Mouse (Mus musculus) lung, postnatal 10 days (tissue): ENCODE data around the gene Bcl6b.
A peak's percentile ranks its signal among the peaks of the same experiment; 100 is the strongest.

Experiments used
- DNase-seq: peaks from one replicate; pipeline ENCODE4 v3.0.0; 2021

The Bcl6b gene

DNA sequence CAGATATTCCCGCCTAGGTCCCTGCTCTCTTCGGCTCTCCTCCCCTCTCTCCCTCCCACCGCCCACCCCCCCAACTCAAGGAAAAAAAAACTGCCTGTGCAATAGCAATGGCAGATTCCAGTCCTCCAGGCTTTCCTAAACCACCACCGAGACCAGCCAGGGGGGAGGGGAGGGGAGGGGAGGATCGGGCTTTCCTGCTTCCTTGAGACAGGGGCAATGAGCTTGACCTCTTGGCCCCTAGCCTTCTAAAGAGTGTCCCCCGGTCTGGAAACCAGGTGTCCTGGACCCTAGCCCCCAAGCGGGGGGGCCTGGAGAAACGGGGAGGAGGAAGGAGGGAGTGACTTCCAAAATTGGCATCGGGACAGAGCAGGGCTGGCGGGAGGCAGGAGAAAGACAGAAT, 2.9 kb upstream of the Bcl6b start:
- DNase-seq: peak; percentile 73

DNA sequence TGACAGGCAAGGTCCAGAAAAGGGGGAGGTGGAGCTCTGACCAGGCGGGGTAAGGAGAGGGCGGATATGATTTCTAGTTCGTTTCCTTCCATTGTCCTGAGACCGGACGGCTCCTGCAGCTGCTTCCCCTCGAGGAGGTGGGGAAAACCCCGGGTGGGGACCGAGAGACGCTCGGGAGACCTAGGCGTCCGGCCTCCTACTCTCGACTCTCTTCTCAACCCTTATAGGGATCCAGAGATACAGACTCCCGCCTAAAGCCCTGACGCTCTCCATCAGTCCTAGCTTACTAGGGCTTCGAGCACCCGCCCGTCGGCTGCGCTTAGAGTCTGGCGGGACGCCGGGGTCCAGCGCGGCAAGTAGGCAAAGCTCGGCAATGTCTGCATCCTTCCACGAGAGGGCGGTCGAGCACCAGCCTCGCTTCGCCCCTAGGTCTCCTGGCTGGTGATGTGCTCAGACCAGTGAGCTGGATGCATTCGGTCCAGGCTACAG, 685 bp upstream of the Bcl6b start:
- peak; percentile 92 for DNase-seq

DNA sequence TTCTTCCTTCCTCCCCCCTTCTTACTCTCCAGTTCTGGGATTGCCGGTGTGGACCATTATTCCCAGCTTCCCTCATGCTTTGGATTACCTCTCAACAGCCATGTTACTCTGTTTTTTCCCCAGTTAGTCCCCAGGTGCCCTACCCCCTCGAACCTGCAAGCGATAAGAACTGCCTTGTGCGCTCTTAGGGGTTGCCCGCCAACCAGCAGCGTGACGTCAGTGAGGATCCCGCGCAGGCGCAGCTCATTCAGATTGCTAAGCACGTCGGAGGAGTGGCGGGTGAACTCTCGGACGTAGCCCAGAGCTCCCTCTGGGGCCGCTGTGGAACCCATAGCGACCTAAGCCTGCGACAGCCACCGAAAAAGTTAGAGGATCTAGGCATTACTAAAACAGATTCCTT, 770 bp downstream of the Bcl6b start:
- DNase-seq: peak; percentile 94

DNA sequence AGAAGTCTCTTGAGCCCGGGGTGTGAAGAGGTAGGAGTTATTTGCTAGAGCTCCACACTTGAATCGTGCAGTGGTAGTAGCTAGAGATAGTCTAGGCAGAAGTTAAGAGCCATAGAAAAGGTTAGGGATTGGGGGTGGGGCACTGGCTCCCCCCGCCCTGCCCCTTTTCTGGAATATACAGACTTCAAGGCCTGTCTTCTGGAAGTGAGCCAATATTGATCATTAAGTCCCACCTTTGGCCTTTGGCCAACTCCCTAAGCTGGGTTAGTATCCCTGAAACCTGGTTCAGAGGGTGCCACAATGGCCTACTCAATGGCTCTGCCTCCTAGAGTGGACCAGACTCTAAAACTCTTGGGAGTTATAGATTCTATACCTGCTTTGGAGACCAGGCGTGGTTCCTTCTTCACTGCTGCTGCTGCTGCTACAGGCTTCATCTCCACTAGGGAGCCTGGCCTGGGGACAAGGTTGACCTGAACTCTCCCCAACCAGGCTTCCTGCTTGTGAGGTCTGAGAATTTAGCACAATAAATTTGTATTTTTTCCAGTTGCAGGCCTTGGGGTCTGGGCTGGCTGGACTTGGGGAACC, 1.8 kb downstream of the Bcl6b start:
- no peak for DNase-seq

DNA sequence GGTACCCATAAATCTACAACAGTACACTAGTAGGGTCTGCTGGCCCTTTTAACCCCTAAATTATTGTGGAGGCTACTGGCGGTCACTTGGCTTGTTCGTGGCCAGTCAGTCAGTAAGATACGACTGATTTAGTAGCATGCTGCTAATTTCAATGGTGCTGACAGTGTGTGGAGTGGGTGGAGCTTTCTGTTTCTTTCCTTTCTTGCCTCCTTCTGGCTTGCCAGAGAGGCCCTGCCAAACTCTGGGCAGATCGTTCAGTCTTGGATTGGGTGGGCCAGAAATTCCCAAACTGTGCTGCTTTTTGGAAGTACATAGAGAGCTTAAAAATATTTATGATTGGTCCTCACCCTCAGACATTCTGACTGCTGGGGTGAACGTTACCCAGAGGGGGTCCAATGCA, 2.5 kb downstream of the Bcl6b start:
- no peak for DNase-seq

DNA sequence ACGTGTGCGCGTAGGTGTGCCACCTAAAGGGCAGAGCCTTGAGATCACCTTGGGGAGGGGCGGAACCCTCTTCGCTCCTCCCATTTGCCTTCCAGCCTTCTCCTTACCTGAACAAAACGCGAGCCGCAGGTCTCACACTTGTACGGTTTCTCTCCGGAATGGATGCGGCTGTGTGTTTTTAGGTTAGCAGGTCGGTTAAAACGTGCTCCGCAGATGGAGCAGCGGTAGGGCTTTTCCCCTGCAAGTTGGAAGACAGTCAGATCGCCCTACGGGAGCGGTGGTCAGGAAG, 3.1 kb downstream of the Bcl6b start:
- no peak for DNase-seq

DNA sequence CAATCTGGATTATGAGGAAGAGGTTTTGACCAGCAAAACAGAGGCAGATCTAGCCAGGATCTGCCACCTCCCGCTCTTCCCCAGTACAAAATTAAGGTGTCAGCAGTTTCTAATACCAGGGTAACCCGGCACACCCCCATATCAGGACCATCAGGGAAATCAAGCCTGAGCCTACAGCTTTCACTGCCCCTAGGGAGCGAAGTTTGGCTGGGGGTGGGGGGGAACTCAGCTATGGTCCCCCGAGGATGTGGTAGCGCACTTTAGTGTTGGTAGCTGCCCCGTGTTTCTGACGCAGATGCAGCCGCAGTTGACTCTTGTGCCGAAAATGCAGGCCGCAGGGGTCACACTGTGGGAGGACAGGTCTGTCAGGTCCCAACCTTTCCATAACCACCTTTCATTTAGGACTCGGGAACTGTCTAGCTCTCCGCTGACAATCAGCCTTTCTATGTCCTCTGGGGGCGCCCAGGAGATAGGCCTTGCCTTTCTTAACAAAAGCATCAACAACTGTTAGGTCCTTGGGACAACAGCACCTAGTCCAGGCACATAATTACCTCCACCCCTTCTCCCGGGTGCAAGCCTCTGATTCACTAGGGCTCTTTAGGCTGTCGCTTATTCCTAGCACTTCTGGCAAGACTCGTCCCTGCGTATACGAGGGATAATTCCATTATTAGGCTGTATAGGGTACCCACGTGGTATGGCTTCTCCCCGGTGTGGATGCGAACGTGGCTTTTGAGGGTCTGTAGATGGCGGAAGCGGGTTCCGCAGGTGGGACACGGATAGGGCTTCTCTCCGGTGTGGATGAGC, 3.6 kb downstream of the Bcl6b start:
- no peak for DNase-seq

DNA sequence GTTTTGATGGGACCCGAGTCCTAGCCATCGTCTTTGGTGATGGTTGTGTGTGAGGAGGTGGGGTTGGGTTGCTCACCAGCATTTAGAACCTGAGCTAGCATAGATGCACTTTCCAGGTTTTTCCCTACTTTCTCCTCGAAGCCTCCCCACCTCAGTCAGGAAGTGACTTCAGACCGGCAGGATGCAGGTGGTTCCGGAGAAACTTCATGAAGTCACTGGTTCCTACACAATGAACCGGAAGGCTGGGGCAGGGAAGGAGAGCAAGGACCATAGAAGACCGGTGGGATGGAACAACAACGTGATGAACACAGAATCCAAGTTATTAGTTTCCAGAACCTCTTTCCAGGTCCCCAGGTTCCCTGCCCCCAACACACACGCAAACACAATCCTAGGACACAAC, 5.9 kb downstream of the Bcl6b start:
- DNase-seq: peak; percentile 72

DNA sequence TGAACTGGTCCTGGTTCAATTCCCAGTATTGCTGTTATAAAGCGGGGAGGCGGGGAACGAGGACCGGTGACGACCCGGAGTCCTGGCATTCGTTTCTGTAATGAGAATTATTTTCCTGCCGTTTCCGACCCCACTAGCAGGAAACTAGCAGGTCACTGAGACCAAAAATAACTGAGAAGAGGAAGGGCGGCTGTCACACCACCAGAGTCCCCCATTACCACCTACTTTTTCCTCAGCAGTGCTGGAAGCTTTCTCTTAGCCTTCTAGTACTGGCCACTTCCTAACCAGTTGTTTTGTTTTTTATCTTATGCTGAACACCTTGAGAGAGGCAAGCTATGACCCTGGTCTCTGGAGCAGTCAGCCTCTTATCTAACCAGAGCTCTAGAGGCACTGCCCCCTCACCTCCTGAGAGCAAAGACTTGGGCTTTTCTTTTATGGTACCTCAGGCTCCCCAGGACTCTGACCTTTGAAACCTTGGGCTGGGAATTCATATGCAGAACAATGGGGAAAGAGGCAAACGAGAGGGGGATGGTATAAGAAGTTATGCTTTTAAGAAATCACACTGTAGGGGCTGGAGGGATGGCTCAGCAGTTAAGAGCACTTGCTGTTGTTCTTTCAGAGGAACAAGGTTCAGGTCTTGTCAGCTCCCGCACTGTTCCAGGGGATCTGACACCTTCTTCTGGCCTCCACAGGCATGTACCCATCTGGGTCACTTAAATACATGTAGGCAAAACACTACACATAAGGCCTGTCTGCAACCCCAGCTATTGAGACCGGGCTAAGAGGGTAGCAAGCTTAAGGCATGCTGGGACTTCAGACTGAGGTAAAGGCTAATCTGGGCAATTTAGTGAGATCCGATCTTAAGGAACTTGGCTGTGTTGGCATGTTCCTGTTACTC, 7.7 kb downstream of the Bcl6b start:
- no peak for DNase-seq

DNA sequence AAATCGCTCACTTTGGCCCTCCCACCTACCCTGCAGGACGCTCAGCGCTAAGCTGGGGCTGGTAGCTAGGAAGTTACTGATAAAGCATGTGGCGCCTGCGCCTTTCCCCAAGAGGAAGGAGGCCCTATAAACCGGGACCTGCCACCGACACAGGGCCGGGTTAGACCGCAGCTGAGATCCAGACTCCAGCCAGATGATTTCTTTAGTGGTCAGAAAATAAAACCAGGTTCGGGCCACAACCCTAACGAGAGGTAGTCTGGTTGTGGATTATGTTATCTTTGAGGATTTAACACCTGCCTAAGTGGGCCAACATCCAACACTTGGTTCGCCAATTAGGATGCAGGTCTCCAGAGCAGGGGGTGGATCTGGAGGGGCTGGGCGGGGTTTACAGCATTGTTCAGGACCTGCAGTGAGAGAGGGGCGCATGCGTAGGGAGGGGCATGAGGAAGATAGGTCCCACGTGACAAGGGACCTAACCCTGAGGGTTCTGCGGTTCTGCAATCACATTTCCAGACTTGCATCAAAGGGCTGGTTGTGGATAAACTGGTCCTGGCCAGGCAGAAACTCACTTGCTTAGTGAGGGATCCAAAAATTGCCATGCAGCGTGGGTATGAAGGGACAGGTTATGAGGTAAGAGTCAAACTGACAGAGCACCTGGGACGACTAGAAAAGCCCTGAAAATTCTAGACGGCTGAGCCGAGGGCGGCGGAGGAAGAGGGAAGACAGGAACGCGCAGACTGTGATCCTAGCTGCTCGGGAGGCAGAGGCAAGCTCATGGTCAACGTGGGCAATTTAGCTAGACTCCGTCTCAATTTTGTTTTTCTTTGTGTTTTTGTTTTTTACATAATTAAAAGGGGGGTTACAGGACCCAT, 8.6 kb downstream of the Bcl6b start, which contains the start of gene Slc16a13:
Gene Slc16a13 (minus strand): TSS at position 334 of the 872 bp plus-strand sequence.
- DNase-seq: peak; percentile 97

DNA sequence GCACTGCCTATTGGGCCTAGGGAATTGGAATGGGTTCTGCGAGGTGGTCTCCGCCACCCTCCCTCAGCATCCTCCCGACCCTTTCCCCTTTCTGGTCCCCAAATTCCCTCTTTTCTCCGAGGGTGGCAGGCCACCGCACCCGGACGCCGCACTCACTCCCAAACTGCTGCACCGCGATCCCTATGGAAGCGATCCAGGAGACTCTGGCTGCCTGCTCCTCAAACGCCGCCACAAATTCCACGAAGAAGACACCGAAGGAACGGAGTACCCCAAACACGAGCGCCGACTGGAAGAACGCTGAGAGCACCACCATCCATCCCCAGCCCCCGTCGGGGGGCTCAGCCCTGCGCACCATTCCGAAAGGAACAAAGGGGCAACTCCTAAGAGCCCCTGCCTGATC, 9.3 kb downstream of the Bcl6b start:
- no peak for DNase-seq

DNA sequence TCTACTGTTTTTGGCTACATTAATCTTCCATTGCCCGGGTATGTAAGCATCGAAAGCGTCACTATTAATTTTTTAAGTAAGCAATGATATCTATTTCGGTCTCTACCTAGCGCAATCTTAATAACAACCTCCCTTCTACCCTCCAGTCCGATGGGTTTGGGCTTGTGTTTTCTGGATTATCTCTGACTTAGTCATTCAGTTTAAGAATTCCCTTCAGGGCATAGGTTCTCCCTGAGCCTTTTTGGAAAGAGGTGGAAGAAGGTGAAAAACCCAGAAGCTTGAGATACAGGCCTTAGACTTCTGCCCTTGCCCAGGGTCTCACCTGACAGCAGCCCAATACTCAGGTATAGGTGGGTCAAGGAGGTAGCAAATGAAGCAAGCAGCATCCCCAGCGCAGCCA, 9.7 kb downstream of the Bcl6b start:
- DNase-seq: no peak

DNA sequence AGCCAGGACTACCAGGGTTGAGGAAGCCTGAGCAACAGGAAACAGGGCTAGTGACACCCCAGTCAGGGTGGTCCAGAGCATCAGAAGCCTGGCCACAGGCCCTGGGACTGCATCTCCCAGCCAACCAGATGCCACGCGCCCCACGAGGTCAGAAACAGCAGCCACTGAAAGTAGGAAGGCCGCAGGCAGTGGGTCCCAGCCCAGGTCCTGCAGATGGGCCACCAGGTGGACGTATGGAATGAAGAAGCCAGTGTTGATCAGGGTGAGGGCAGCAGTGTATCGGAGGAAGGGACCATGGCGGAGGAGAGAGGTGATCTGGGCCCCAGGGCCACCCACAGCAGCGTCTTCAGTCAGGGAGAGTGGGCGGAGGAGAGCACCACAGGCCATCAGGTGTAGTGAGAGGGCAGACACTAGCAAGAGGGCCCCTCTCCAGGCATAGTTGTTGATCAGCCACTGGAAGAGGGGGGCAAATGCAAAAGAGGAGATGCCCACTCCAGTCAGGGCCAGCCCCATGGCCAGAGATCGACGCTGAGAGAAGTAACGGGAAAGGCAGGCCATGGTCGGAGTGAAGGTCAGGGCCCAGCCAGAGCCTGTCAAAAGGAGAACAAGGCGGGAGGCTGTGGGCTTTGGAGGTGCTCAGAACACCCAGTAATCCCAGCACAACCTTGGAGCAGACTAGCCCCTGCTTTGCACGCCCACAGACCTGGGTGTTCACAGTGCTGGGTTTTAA, 10.7 kb downstream of the Bcl6b start:
- DNase-seq: no peak

DNA sequence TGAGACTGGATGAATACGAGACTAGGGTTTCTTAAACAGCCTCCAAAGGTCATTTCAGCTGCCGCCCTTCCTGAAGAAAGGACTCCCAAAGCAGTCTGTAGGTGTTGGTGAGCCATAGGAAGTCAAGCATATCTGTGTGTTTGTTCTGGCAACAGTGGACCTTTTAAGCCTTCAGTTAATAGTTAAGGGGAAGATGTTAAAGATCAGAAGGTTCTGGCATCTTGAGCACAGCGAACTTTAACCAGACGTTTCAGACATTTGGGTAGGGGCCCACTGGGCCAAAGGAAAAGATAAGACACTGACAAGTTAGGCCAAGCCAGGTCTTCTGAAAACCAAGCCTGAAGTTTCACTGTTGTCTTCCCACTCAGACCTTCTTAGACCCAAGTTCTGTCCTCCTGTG, 11.6 kb downstream of the Bcl6b start:
- no peak for DNase-seq

DNA sequence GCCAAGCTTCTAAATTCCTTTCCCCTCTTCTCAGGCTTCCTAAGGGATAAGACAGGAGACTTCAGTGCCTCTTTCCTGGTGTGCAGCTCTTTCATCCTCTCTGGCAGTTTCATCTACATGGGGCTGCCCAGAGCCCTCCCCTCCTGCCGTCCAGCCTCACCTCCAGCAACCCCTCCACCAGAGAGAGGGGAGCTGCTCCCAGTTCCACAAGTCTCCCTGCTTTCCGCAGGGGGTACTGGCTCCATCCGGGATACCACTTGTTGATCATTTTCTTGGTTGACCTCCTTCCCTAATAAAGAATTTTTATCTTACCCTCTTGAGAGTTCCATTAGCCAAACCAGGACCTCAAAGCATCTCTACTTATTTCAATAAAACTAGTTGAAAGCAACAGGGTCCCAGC, 13.5 kb downstream of the Bcl6b start:
- DNase-seq: no peak

DNA sequence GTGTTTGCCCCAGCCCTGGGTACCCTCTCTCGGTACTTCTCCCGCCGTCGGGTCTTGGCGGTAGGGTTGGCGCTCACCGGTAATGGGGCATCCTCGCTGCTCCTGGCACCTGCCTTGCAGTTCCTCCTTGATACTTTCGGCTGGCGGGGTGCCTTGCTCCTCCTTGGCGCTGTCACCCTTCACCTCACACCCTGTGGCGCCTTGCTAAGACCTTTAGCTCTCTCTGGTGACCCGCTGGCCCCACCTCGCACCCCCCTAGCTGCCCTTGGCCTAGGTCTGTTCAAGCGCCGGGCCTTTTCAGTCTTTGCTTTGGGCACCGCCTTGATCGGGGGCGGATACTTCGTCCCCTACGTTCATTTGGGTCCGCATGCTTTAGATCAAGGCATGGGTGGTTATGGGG, 14.3 kb downstream of the Bcl6b start:
- no peak for DNase-seq

DNA sequence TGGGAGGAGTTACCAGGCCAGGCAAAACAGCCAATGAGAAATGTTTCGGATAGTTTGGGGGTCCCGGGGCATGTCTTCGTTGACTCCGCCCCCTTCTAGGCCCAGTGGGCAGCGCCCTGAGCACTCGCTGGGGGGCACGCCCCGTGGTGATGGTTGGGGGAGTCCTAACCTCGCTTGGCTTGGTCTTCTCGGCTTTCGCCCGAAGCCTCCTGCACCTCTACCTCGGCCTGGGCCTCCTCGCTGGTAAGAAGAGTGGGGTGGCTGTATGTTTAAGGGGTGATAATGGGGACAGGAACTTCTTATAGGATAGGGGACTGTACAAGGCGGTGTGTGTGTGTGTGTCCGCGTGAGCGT, 14.8 kb downstream of the Bcl6b start:
- no peak for DNase-seq

DNA sequence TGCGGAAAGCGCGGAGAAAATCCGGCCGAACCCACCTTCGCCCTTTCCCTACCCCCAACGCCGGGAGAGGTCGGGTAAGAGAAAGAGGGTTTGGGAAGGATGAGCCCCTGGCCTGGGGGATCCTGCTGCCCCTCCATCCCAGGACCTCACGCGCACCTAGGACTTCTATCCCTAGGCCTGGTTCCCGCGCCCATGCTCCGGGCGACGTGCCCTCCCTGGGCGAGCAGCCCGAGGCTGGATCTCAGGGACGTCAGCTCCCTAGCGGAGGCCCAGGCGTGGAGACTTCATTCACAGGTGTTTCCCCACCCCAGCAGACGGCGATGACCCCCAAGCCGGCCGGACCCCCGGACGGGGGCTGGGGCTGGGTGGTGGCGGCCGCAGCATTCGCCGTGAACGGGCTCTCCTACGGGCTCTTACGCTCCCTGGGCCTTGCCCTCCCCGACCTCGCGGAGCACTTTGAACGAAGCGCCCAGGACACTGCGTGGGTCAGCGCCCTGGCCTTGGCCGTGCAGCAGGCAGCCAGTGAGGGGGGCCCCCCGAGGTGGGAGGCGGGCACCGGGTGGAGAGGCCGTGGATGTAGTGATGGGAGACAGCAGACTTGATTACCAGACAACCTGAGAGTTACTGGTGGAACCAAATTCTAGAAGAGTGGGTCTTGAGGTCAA, 15.3 kb downstream of the Bcl6b start:
- no peak for DNase-seq

DNA sequence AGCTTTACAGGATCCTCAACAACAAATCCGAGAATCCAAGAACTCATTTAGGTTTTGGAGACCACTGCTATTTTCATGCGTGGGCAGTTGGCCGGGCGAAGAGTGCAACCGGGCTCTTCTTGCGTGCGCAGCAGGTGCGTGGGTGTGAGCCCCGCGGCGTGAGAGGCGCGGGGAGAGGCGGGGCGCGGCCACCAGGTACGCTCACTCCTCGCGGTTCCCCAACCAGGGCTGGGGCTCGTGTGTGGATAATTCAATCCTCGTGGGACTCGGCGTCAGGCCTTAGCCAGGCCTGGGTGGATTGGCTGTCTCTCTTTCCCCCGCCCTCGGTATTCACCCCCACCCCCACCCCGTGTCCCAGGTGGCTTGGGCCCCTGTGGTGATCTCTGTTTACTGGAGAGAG, 15.9 kb downstream of the Bcl6b start:
- DNase-seq: no peak

DNA sequence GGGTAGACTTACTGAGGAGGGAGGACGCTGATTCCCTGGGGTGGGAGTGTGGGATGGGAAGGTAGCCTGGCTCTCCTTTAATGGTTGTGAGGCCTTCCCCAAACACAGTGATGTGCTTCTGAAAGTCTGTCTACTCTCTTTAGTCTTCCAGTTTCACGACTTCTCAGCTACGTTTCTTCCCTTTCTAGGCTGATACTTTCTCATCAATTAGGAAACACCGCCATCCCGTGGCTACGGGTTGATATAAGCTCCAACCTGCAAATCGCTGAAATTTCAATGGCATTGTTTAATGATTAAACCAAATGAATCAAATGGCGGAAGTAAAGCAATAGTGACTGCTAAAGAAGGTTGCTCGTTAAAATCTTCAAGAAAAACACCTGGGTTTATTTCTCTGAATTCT, 16.7 kb downstream of the Bcl6b start:
- peak; percentile 86 for DNase-seq

DNA sequence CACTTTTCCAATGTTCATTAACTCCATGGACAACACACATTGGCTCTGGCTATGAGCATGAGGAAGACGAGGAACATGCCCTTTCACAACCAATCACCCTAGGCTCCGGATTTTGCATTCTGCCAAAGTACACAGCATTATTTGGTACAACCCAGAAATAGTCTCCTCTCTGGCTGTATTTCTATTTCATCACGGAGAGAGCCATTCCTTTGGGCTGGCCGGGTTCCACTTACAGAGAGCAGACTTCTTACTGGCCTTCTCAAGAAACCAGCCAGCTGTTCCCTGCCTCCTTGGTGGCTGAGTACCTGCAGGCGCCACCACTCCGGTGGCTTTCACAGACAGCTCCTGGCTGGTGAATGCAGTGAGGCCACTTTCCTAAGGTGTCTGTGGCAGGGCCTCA, 17.2 kb downstream of the Bcl6b start, which contains the start of gene Slc16a11:
Gene Slc16a11 (plus strand): TSS at position 330 of the 400 bp plus-strand sequence.
- DNase-seq: no peak

DNA sequence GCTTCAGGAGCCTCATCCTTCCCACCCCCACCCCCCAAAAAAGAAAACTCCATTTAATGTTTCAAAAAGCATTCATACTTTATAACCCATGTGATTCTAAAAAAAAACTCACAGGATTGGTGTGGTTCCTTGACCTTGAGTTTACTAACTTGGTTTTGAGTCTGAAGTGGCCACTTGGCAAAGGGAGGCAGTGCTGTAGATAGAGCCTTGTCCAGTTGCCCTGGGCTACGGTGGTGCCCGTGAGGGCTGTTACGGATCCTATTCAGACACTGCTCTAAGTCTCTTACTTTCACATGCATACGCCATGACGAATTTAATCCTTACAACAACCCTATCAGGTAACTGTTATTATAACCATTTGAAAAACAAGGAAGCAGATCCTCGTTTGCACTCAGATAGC, 17.6 kb downstream of the Bcl6b start:
- DNase-seq: no peak
